Mouse (Mus musculus) C2C12 (cell line): ENCODE measurements at regions not wholly inside any gene's neighbourhood (a gene's known extent, or its start where the extent isn't known, plus 50 kb on each side); places are given as distances from the start of the nearest gene placed in this dataset.

Source experiments
- H3K27me3 ChIP-seq: one replicate; pipeline ENCODE4 v1.6.1; 2011; ENCODE audit not compliant: control insufficient read depth, insufficient read depth, insufficient read length
- H3K36me3 ChIP-seq: one replicate; pipeline ENCODE4 v1.6.1; 2011; ENCODE audit not compliant: control insufficient read depth, insufficient read depth
- H3K4me3 ChIP-seq: one replicate; pipeline ENCODE4 v1.5.1; 2011; ENCODE audit warnings: mild to moderate bottlenecking, control low read depth; ENCODE audit not compliant: poor library complexity, insufficient read depth, severe bottlenecking
- H3K79me2 ChIP-seq: one replicate; pipeline ENCODE4 v1.6.1; 2011; ENCODE audit not compliant: control insufficient read depth, insufficient read depth
- H3K79me3 ChIP-seq: one replicate; pipeline ENCODE4 v1.6.1; 2011; ENCODE audit warnings: low read depth, control low read depth
- H3ac ChIP-seq: one replicate; pipeline ENCODE3; 2011; ENCODE audit warnings: low read depth; ENCODE audit not compliant: control insufficient read depth, insufficient read length
- CEBPB ChIP-seq: IDR thresholded peaks from one replicate; pipeline ENCODE4 v1.6.1; 2011; ENCODE audit warnings: low read depth, mild to moderate bottlenecking, control low read depth, moderate library complexity
- CTCF ChIP-seq: IDR thresholded peaks from one replicate; pipeline ENCODE4 v1.5.1; 2011; ENCODE audit not compliant: control insufficient read depth, insufficient read depth, insufficient read length
- FOSL1 ChIP-seq: IDR thresholded peaks from one replicate; pipeline ENCODE4 v1.8.0; 2011; ENCODE audit warnings: mild to moderate bottlenecking, low read length; ENCODE audit not compliant: poor library complexity, insufficient read depth, severe bottlenecking
- MAX ChIP-seq: IDR thresholded peaks from one replicate; pipeline ENCODE4 v1.6.1; 2011; ENCODE audit warnings: mild to moderate bottlenecking, control low read depth
- MYOD1 ChIP-seq: IDR thresholded peaks from one replicate; pipeline ENCODE4 v1.6.1; 2011; ENCODE audit warnings: low read depth; ENCODE audit not compliant: control insufficient read depth, insufficient read length
- MYOG ChIP-seq: IDR thresholded peaks from one replicate; pipeline ENCODE4 v1.6.1; 2011; ENCODE audit not compliant: control insufficient read depth, insufficient read length; ENCODE audit errors: extremely low read depth
- USF1 ChIP-seq: IDR thresholded peaks from one replicate; pipeline ENCODE4 v1.6.1; 2011; ENCODE audit warnings: low read depth, mild to moderate bottlenecking, control low read depth, moderate library complexity

GRCm38 (mm10) chr19:21170785-21171184 lies 101.3 kb upstream of the Zfand5 start:
- no peaks in the 10 kb centered on the region for H3K79me2 ChIP-seq
- H3K36me3 ChIP-seq: no peaks in the 10 kb centered on the region
- H3K79me3 ChIP-seq: no peaks in the 10 kb centered on the region
- H3ac ChIP-seq: no peak overlapping the region
- no peak overlapping the region for H3K4me3 ChIP-seq
- H3K27me3 ChIP-seq: no peaks in the 10 kb centered on the region
- TF ChIP-seq MAX: no peak
- TF ChIP-seq CTCF: no peak
- no peak for TF ChIP-seq FOSL1
- no peak for TF ChIP-seq CEBPB
- TF ChIP-seq MYOD1: no peak
- TF ChIP-seq MYOG: no peak
- no peak for TF ChIP-seq USF1

GRCm38 (mm10) chr19:21166939-21167338 lies 105.1 kb upstream of the Zfand5 start:
- no peaks in the 10 kb centered on the region for H3K79me3 ChIP-seq
- no peak for TF ChIP-seq MAX
- no peak for TF ChIP-seq FOSL1
- no peak for TF ChIP-seq MYOD1
- TF ChIP-seq MYOG: no peak
- TF ChIP-seq USF1: no peak
- no peak for TF ChIP-seq CTCF
- TF ChIP-seq CEBPB: no peak
- H3K36me3 ChIP-seq: no peaks in the 10 kb centered on the region
- no peak overlapping the region for H3K4me3 ChIP-seq
- H3K27me3 ChIP-seq: no peaks in the 10 kb centered on the region
- no peaks in the 10 kb centered on the region for H3K79me2 ChIP-seq
- no peak overlapping the region for H3ac ChIP-seq

- Histone ChIP-seq H3K27me3 (no peaks in the 10 kb centered on the region), H3ac (no peak overlapping the region), H3K4me3 (no peak overlapping the region), H3K79me3 (no peaks in the 10 kb centered on the region), H3K79me2 (no peaks in the 10 kb centered on the region), H3K36me3 (no peaks in the 10 kb centered on the region)
- TF ChIP-seq FOSL1: no peak
- TF ChIP-seq CTCF: no peak
Observed at GRCm38 (mm10) chr19:21166465-21166860, 105.6 kb upstream of the Zfand5 start.

- Histone ChIP-seq H3K79me3 (no peaks in the 10 kb centered on the region), H3K27me3 (no peaks in the 10 kb centered on the region), H3K4me3 (no peak overlapping the region), H3K79me2 (no peaks in the 10 kb centered on the region), H3ac (no peak overlapping the region), H3K36me3 (no peaks in the 10 kb centered on the region)
- TF ChIP-seq MYOD1: no peak
- no peak for TF ChIP-seq USF1
- TF ChIP-seq MAX: no peak
- TF ChIP-seq CEBPB: no peak
- no peak for TF ChIP-seq CTCF
- no peak for TF ChIP-seq FOSL1
- no peak for TF ChIP-seq MYOG
Observed at GRCm38 (mm10) chr19:21165763-21166464, 106.2 kb upstream of the Zfand5 start.

- Histone ChIP-seq H3K79me2 (no peaks in the 10 kb centered on the region), H3K36me3 (no peaks in the 10 kb centered on the region), H3ac (no peak overlapping the region), H3K4me3 (no peak overlapping the region), H3K79me3 (no peaks in the 10 kb centered on the region), H3K27me3 (no peaks in the 10 kb centered on the region)
- TF ChIP-seq CEBPB: no peak
- no peak for TF ChIP-seq USF1
Observed at GRCm38 (mm10) chr19:21163978-21164377, 108.1 kb upstream of the Zfand5 start.

GRCm38 (mm10) chr19:21160946-21161345 lies 111.1 kb upstream of the Zfand5 start:
- Histone ChIP-seq H3K4me3 (no peak overlapping the region), H3K27me3 (no peaks in the 10 kb centered on the region), H3K79me3 (no peaks in the 10 kb centered on the region), H3K79me2 (no peaks in the 10 kb centered on the region), H3K36me3 (no peaks in the 10 kb centered on the region), H3ac (no peak overlapping the region)
- TF ChIP-seq CTCF (no peak), USF1 (no peak), MAX (no peak), CEBPB (no peak), FOSL1 (no peak), MYOG (no peak), MYOD1 (no peak)
